Mouse (Mus musculus) embryonic facial prominence, embryonic 15.5 days (tissue): Measurements from ENCODE around the gene Ifna6. TPM values are rescaled to one million over a fixed set of nuclear protein-coding genes. Genes with fewer than 3 reads are reported as not detected.

Experiments
- ATAC-seq: fragments of 200-750 bp; cut with Nextera tagmentation; 2 replicates; pipeline ENCODE4 v1.8.0; 2017; ENCODE audit warnings: low read depth, moderate TSS enrichment; ENCODE audit not compliant: insufficient number of reproducible peaks, low FRiP score, low TSS enrichment
- H3K27ac ChIP-seq: fragments of 300-500 bp; sonication (generic); replicated peaks from 2 replicates; pipeline ENCODE4 v1.5.1; 2015; ENCODE audit warnings: mild to moderate bottlenecking, inconsistent platforms
- H3K27me3 ChIP-seq: fragments of 300-500 bp; sonication (generic); 2 replicates; pipeline ENCODE4 v1.6.1; 2015; ENCODE audit warnings: inconsistent platforms
- H3K36me3 ChIP-seq: fragments of 300-500 bp; sonication (generic); 2 replicates; pipeline ENCODE4 v1.6.1; 2015; ENCODE audit warnings: mild to moderate bottlenecking, inconsistent platforms
- H3K4me1 ChIP-seq: fragments of 300-500 bp; sonication (generic); 2 replicates; pipeline ENCODE4 v1.6.1; 2015; ENCODE audit warnings: inconsistent platforms
- H3K4me2 ChIP-seq: fragments of 300-500 bp; sonication (generic); replicated peaks from 2 replicates; pipeline ENCODE4 v1.6.1; 2015; ENCODE audit warnings: mild to moderate bottlenecking, inconsistent platforms
- H3K4me3 ChIP-seq: fragments of 300-500 bp; sonication (generic); replicated peaks from 2 replicates; pipeline ENCODE4 v1.5.1; 2015; ENCODE audit warnings: mild to moderate bottlenecking, inconsistent platforms
- H3K9ac ChIP-seq: fragments of 300-500 bp; sonication (generic); 2 replicates; pipeline ENCODE4 v1.6.1; 2015; ENCODE audit warnings: inconsistent platforms
- H3K9me3 ChIP-seq: fragments of 300-500 bp; sonication (generic); replicated peaks from 2 replicates; pipeline ENCODE4 v1.6.1; 2016; ENCODE audit warnings: inconsistent platforms
- WGBS: fragments of 180-500 bp; shearing (Covaris S2); methylation state at CpG from one replicate; pipeline ENCODE4 v1.1.7; 2015; 5-methylcytosine and 5-hydroxymethylcytosine counted together
- polyA plus RNA-seq: library from polyadenylated mRNA; unstranded; fragments of >200 nt; fragmentation: Nextera tagmentation; extraction: Ambion mirVana; gene quantifications from 2 replicates; pipeline ENCODE4 v1.2.1, GENCODE M21; 2015

Ifna6 gene
- polyA plus RNA-seq, 1 experiment from 2014 or later: not detected

DNA sequence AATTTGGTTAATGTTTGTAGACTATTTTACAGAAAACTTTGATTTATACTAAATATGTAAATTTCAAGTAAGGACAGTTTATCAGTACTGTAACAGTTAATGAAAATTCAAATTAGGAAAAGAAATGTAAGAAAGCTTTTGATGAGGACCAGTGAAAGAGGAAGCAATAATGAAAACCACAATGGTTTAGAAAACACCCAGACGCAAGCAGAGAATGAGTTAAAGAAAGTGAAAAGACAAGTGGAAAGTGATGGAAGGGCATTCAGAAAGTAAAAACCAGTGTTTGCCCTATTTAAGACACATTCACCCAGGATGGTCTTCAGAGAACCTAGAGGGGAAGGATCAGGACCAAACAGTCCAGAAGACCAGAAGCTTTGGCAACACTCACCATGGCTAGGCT, 22.5 kb downstream of the Ifna6 start, which contains the start of gene Ifna1:
Gene Ifna1 (plus strand): TSS at position 390 of the 400 bp plus-strand sequence.
- no peak within 1 kb of the TSS for H3K9ac ChIP-seq
- no peak within 1 kb of the TSS for H3K4me2 ChIP-seq
- no peaks in the 10 kb centered on the region for H3K4me1 ChIP-seq
- no peak within 1 kb of the TSS for H3K4me3 ChIP-seq
- no peaks in the 10 kb centered on the region for H3K27me3 ChIP-seq
- WGBS: 67% methylated on average over 1 of the region's 1 CpGs
- H3K27ac ChIP-seq: no peak within 1 kb of the TSS
- no peaks in the 10 kb centered on the region for H3K9me3 ChIP-seq
- no peak for ATAC-seq
- H3K36me3 ChIP-seq: no peaks in the 10 kb centered on the region

DNA sequence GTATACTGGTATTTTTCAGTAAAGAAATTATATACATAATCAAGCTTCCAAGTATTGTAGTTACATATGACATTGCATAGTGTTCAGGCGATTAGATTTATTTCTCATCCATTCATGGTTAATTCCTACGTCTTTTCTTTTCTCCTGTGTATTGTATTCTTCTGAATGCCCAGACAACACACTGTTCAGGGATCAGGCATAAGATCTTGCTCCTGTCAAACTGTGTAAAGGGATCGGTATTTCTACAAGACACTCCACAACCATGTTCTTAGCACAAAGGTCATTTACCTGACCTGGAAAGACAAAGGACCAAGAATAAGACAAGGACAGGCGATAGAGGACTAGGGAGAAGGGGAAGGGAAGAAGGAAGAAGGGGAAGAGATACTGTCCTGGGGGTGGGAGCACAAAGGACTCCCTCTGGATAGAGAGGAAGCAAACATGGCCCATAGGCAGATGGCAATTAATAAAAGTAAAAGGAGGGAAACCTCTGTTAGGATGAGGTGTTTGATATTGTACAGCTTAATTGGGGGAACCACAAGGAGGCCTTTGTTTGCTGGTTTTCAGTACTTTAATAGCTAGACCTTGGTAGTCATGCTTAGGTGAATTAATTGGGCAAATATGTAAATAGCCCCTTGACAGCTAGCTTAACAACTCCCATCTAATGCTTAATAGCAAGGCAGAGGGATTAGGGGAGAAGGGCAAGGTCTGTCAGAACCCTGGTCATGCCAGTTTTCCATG, 24.0 kb downstream of the Ifna6 start:
- 64% methylated on average over 4 of the region's 4 CpGs for WGBS

DNA sequence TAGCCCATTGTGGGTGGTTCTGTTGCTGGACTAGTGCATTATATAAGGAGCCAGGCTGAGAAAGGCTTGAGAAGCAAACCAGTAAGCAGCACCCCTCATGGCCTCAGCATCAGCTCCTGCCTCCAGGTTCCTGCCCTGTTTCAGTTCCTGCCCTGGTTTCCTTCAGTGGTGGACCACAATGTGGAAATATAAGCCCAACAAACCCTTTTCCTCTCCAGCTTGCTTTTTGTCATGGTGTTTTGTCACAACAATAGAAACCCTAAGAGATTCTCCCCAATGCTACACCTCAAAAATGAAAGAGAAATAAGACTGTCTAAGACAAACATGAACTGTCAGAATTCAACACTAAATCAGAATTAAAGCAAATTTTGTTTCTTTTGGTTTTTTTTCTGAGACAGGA, 32.0 kb downstream of the Ifna6 start:
- no peak overlapping the region for H3K4me3 ChIP-seq

More for the DNA sequence above, 24.0 kb downstream of the Ifna6 start:
- H3K27ac ChIP-seq: no peak overlapping the region
- ATAC-seq: no peak
- no peak overlapping the region for H3K4me2 ChIP-seq
- no peaks in the 10 kb centered on the region for H3K4me1 ChIP-seq
- no peaks in the 10 kb centered on the region for H3K9me3 ChIP-seq
- H3K36me3 ChIP-seq: no peaks in the 10 kb centered on the region
- no peak overlapping the region for H3K9ac ChIP-seq
- no peaks in the 10 kb centered on the region for H3K27me3 ChIP-seq
- H3K4me3 ChIP-seq: no peak overlapping the region

DNA sequence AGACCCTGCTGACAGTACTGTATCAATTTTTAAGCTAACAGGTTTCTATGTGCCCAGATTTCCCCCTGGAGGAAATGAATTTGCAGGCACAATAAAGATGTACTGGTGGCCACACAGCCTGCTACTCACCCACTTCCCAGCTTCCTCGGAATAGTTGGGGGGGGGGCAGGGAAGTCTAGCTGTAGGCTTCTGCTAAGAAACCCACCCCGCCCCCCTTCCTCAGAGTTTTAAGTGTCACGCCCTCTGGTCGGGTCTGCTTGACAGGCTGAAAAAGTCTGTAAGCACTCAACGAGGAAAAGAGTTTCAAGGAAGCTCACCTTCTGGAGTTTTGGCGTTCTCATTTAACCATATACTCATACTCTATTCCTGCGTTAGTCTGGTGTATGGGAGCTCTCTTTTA, 36.1 kb downstream of the Ifna6 start:
- H3K27ac ChIP-seq: no peak overlapping the region
- 0 out of 2 replicates have a peak, but pooled peaks cover 4% of the 10 kb centered on the region for H3K4me1 ChIP-seq
- no peaks in the 10 kb centered on the region for H3K36me3 ChIP-seq
- no peak overlapping the region for H3K9ac ChIP-seq
- no peak for ATAC-seq
- H3K4me3 ChIP-seq: no peak overlapping the region
- 4% methylated on average over 7 of the region's 7 CpGs for WGBS
- H3K27me3 ChIP-seq: no peaks in the 10 kb centered on the region; the same call in 1 of the 2 replicates
- no peaks in the 10 kb centered on the region for H3K9me3 ChIP-seq
- no peak overlapping the region for H3K4me2 ChIP-seq

More for the DNA sequence above, 32.0 kb downstream of the Ifna6 start:
- Histone ChIP-seq H3K4me2 (no peak overlapping the region), H3K9ac (no peak overlapping the region), H3K36me3 (no peaks in the 10 kb centered on the region), H3K9me3 (no peaks in the 10 kb centered on the region), H3K27ac (no peak overlapping the region), H3K4me1 (no peaks in the 10 kb centered on the region), H3K27me3 (no peaks in the 10 kb centered on the region; the same call in 1 of the 2 replicates)
- ATAC-seq: no peak

DNA sequence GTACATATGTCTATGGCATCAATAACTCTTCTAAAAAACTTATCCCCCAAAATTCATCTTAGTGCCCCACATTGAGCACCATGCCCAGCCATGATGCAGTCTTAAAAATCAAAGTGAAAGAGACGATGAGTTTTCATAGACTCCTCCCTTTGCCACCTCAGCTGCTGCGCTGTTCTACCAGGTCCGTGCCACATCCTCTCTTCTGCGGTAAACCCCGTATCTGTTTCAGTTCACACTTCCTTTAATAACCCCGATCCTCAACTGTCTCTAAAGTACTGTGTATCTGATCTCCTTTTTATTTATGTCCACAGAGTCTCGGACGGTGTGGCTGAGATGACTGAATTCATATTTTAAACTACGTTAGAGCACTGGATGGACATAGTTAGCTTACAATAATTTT, 37.4 kb downstream of the Ifna6 start:
- H3K27me3 ChIP-seq: no peaks in the 10 kb centered on the region; the same call in 1 of the 2 replicates
- no peak for ATAC-seq
- H3K4me1 ChIP-seq: 0 out of 2 replicates have a peak, but pooled peaks cover 4% of the 10 kb centered on the region
- H3K27ac ChIP-seq: no peak overlapping the region
- WGBS: 53% methylated on average over 9 of the region's 9 CpGs
- H3K9ac ChIP-seq: no peak overlapping the region
- no peak overlapping the region for H3K4me3 ChIP-seq
- H3K4me2 ChIP-seq: no peak overlapping the region
- H3K36me3 ChIP-seq: no peaks in the 10 kb centered on the region
- H3K9me3 ChIP-seq: no peaks in the 10 kb centered on the region

DNA sequence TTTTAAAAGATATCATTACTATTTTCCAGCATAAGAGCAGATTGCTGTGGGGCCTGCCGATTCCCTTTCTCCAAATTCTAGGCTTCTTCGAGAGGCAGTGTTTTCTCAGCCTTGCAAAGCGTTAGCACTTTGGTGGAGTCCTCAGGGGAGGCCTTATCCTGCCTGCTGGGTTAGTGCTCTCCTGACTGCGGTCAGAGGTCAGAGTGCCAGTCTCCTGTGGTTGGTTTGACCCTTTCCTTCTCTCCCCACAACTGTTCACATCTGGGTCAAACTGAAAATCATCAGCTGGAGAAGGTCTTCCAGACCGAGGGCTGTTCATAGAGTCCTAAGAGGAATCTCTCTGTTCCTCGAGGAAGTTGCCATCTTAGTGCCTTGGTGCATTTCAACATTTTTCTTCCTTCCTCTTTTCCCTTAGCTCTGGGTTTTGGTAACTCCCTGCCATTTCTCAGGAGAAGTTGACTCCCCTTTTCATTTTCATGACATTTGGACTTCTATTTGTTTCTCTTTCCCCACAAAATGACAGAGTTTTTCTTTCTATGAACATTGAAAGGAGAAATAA, 37.9 kb downstream of the Ifna6 start:
- Histone ChIP-seq H3K4me2 (no peak overlapping the region), H3K27me3 (no peaks in the 10 kb centered on the region; the same call in 1 of the 2 replicates), H3K4me1 (0 out of 2 replicates have a peak, but pooled peaks cover 4% of the 10 kb centered on the region), H3K36me3 (no peaks in the 10 kb centered on the region), H3K9ac (no peak overlapping the region), H3K4me3 (no peak overlapping the region), H3K9me3 (no peaks in the 10 kb centered on the region), H3K27ac (no peak overlapping the region)
- ATAC-seq: no peak
- 38% methylated on average over 6 of the region's 6 CpGs for WGBS

DNA sequence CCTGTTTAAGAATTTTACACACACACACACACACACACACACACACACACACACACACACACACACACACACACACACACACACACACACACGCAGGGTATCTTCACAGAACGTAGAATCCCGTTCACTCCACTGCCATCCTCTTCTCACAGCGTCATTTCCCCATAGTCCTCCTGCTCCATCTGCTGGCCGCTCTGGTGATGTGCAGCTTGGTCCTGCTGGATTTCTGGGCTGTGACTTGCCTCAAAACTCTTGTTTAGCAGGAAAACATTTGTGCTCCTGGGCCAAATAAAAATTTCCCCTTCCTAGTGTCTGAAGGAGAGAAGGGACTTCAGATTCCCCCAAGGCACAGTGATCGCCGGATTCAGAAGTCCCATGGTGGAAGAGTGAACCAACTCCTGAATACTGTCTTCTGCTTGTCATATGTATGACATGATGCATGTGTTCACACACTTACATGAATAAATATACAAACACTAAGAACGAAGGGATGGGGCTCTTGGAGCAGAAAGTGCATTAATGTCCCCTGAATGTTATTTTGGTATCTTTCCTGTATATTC, 40.2 kb downstream of the Ifna6 start:
- WGBS: under 1% methylated on average over 8 of the region's 8 CpGs
- peaks cover 3% of the 10 kb centered on the region; the same call in 1 of the 2 replicates for H3K27me3 ChIP-seq
- H3K9ac ChIP-seq: peak overlapping the region; percentile 28; the same call in 1 of the 2 replicates
- H3K36me3 ChIP-seq: no peaks in the 10 kb centered on the region
- H3K4me2 ChIP-seq: peak overlapping the region; percentile 91
- H3K4me1 ChIP-seq: 0 out of 2 replicates have a peak, but pooled peaks cover 4% of the 10 kb centered on the region
- H3K4me3 ChIP-seq: peak overlapping the region; percentile 52
- H3K27ac ChIP-seq: no peak overlapping the region
- ATAC-seq: no peak
- no peaks in the 10 kb centered on the region for H3K9me3 ChIP-seq

DNA sequence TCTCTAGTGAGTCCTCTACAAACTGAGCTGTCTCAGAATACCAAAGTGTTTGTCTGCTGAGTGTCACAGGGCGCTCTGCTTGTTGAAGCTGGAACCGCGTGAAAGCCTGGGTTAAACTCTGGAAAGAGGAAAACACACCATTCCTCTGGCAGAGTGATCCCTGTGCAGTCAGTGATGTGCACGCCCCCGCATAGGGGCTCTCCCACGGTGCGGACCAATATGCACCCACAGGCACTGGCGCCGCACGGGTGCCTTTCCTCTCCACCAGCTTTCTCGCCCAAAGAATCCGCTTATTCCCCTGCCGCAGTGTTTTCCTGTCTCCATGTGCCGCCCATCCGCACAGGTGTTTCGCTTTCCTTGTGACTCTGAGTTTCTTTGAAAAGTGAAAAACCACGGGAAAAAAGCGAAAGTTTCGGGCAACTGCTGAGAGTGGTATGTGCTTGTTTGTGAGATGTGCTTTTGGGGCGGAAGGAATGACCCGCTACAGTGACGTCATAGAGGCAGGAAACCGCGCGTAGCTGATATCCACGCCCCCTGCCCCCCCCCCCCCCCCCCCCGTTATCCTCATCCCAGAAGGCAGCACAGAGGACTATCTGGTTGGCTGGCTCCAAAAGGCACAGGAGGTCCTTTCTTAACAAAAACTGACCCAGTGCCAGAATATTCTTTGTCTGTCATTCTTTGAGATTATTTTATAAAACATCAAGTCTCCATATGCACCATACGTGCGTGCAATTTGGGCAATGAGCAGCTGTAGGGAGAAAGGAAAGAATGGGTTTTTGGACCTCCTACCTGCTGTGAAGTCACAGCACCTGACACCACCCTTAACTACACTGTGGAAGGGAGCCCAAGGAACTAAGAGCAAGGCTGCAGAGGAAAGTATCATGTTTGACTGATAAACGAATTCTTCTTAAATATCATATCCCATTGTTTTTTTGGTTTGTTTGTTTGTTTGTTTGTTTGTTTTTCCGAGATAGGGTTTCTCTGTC, 41.0 kb downstream of the Ifna6 start:
- 0 out of 2 replicates have a peak, but pooled peaks cover 4% of the 10 kb centered on the region for H3K4me1 ChIP-seq
- peaks cover 3% of the 10 kb centered on the region; the same call in 1 of the 2 replicates for H3K27me3 ChIP-seq
- H3K4me2 ChIP-seq: peak overlapping the region; percentile 91
- no peak for ATAC-seq
- no peaks in the 10 kb centered on the region for H3K36me3 ChIP-seq
- no peak overlapping the region for H3K27ac ChIP-seq
- 7% methylated on average over 31 of the region's 31 CpGs for WGBS
- H3K4me3 ChIP-seq: peak overlapping the region; percentile 52
- H3K9ac ChIP-seq: peak overlapping the region; percentile 28; the same call in 1 of the 2 replicates
- H3K9me3 ChIP-seq: no peaks in the 10 kb centered on the region

DNA sequence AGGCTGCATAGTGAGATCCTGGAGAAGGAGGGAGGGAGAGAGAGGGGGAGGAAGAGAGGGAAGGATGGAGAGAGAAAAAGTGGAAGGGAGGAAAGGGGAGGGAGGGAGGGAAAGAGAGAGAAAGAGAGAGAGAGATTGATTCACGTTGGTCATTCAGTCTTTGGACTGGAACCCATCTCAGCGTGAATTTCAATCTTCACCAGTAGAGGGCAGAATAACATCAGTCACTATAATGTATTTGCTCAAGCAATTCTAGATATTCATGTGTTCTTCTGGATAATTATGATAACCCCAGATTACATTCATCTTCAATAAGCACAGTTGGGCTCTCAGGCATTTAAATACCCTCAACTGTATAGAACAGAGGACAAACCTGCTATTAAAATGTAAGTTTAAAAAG, 45.5 kb downstream of the Ifna6 start:
- no peak for ATAC-seq
- no peaks in the 10 kb centered on the region for H3K36me3 ChIP-seq
- no peak overlapping the region for H3K9ac ChIP-seq
- H3K4me1 ChIP-seq: 0 out of 2 replicates have a peak, but pooled peaks cover 4% of the 10 kb centered on the region
- H3K4me2 ChIP-seq: no peak overlapping the region
- H3K9me3 ChIP-seq: no peaks in the 10 kb centered on the region
- WGBS: 0% methylated on average over 2 of the region's 2 CpGs
- H3K27ac ChIP-seq: no peak overlapping the region
- peaks cover 3% of the 10 kb centered on the region; the same call in 1 of the 2 replicates for H3K27me3 ChIP-seq
- no peak overlapping the region for H3K4me3 ChIP-seq

DNA sequence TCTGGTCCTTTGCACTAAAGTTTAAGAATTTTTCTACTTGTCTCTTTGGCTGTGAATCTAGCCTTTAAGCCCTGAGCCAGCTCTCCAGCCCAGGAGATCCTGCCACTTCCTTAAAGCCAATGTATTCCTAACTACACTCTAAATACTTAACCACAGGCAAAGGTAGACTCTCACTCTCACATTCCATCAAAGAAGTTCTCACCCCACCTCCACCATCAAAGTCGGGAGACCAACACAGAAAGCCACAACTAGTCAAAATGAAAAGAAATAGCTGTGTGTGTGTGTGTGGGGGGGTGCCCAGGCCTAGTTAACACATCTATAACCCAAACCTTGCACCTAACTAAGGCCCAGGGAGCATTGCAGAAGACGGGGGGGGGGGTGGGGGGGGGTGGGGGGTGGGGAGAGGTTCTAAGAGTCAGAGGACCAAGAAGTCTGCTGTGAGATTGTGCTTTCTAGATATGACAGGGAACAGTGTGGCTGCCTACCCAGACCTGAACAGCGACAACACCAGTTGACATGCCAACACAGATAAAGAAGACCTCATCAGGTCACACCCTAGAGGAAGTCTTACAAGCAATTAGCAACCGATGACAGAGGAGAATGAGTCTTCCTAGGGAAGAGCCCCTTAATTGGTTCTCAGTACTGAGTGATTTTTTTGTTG, 48.3 kb downstream of the Ifna6 start:
- H3K36me3 ChIP-seq: no peaks in the 10 kb centered on the region

More for the DNA sequence above, 48.3 kb downstream of the Ifna6 start:
- WGBS: 60% methylated on average over 4 of the region's 4 CpGs
- H3K4me2 ChIP-seq: no peak overlapping the region
- H3K9ac ChIP-seq: no peak overlapping the region
- no peak overlapping the region for H3K27ac ChIP-seq
- H3K9me3 ChIP-seq: no peaks in the 10 kb centered on the region
- no peaks in the 10 kb centered on the region for H3K4me1 ChIP-seq
- no peak for ATAC-seq
- H3K4me3 ChIP-seq: no peak overlapping the region
- H3K27me3 ChIP-seq: peaks cover 3% of the 10 kb centered on the region; the same call in 1 of the 2 replicates
